Mouse (Mus musculus) small intestine, adult 2 months (tissue): ENCODE measurements around the gene Hsd3b6.
"Not testable (repeated sequence)": the region's sequence is repeated elsewhere in the genome, so short reads cannot be mapped to it uniquely, and the experiment has no call there.

ENCODE experiments used
- CTCF ChIP-seq: fragments of 200-500 bp; IDR thresholded peaks from 2 replicates; pipeline ENCODE4 v1.5.1; 2012; ENCODE audit warnings: low read depth, mild to moderate bottlenecking, control low read depth, inconsistent platforms, low read length, moderate library complexity, mixed read lengths; ENCODE audit not compliant: insufficient replicate concordance, insufficient read length; ENCODE audit errors: extremely low read depth
- POLR2A ChIP-seq: fragments of 200-500 bp; IDR thresholded peaks from 2 replicates; pipeline ENCODE4 v1.6.1; 2012; ENCODE audit warnings: low read depth, mild to moderate bottlenecking, control low read depth, inconsistent platforms, low read length, moderate library complexity

DNA sequence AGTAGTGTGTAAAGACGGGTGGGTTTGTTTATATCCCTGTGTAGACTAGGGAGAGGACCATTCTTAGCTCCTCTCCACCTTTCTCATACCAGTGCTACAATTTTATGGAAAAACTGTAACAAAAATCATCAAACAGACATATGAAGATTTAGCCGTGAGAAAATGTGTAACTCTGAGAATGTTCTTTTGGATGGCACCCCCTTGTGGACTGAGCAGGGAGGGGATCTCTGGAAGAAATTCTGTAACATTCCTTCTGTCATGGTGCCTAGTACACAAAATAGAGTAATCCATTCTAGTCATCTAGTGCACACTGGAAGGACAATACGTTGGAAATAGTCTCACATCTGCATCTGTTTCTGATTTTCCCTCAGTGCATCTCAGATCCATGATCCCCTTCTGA is 9.2 kb downstream of the Hsd3b6 start:
- TF ChIP-seq CTCF, POLR2A: not testable (repeated sequence)
